Mouse (Mus musculus): ENCODE measurements around the gene Nckap5. TPM values are rescaled to one million over a fixed set of nuclear protein-coding genes. Genes with fewer than 3 reads are reported as not detected.

The Nckap5 gene
- polyA plus RNA-seq, 1 experiment from 2014 or later: 17.7 TPM

DNA sequence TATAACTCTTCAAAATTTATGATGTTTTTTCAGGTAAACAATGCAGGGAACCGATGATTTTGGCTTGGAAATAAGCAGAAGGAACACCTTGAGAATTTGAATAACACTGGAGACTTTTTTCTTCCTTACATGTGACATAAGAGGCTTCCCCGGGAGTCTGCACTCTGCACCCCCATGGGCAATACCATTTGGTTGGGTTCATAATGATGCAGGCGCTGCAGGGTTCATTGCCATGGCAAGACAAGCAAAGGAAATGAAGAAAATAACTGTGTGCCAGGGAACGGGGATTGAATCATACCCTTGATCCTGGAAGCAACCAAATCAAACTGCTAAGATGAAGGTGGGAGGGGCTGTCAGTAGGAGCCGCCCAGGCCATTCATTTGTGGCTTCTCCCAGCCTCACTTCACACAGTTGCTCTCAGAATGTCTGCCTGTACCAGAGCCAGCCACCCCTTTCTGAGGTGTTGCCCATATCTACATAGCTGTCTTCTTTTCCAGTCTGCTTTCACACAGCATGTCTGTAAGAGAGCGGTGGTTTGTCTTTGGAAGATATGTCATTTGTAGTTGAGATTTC is 392.5 kb downstream of the Nckap5 start:
- no peak overlapping the region for H3K27ac ChIP-seq
- H3K4me3 ChIP-seq (replicated peaks): no peak overlapping the region
- no peak overlapping the region for H3K9ac ChIP-seq (replicated peaks)
- no peaks in the 10 kb centered on the region for H3K27me3 ChIP-seq
- ATAC-seq: no peak
- H3K4me2 ChIP-seq (replicated peaks): no peak overlapping the region
- 75% methylated on average over 6 of the region's 6 CpGs for WGBS
- no peaks in the 10 kb centered on the region for H3K9me3 ChIP-seq
- H3K4me1 ChIP-seq (replicated peaks): peaks cover 5% of the 10 kb centered on the region; the same call in 1 of the 2 replicates
- H3K36me3 ChIP-seq: no peaks in the 10 kb centered on the region

- Histone ChIP-seq H3K4me3 (replicated peaks) (no peak overlapping the region), H3K4me2 (replicated peaks) (no peak overlapping the region), H3K4me1 (replicated peaks) (peaks cover 5% of the 10 kb centered on the region; the same call in 1 of the 2 replicates), H3K36me3 (no peaks in the 10 kb centered on the region), H3K27me3 (no peaks in the 10 kb centered on the region), H3K9ac (replicated peaks) (no peak overlapping the region), H3K9me3 (no peaks in the 10 kb centered on the region), H3K27ac (no peak overlapping the region)
- 54% methylated on average over 9 of the region's 9 CpGs for WGBS
- peak; percentile 50; the same call in 1 of the 2 replicates for ATAC-seq
Measured at GRCm38 (mm10) chr1:126436937-126437667, 393.5 kb downstream of the Nckap5 start.

- Histone ChIP-seq H3K27ac (no peak overlapping the region), H3K9me3 (no peaks in the 10 kb centered on the region), H3K36me3 (no peaks in the 10 kb centered on the region), H3K27me3 (no peaks in the 10 kb centered on the region), H3K9ac (replicated peaks) (no peak overlapping the region), H3K4me1 (replicated peaks) (no peaks in the 10 kb centered on the region; the same call in 1 of the 2 replicates), H3K4me3 (replicated peaks) (no peak overlapping the region), H3K4me2 (replicated peaks) (no peak overlapping the region)
- no peak for ATAC-seq
- 87% methylated on average over 4 of the region's 4 CpGs for WGBS
Measured at GRCm38 (mm10) chr1:126432285-126432684, 398.3 kb downstream of the Nckap5 start.

DNA sequence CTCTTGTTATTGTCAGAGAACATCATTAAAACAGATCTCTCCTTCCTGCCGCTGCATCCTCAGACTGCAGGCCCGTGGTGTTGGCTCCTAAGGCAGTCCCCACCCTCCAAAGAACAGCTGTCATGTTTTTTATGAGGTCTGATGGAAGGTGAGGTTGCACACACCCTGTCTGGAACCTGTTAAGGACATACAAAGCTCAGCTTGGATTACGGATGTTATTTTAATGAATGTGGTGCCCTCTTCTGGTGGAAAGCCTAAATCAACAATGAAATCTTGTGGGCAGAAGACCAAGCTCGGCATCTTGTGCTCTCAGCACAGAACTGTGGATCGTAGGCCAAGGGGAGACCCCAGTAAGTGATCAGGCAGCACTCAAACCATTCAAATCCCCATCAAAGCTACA is 399.0 kb downstream of the Nckap5 start:
- 33% methylated on average over 5 of the region's 5 CpGs for WGBS
- no peaks in the 10 kb centered on the region for H3K9me3 ChIP-seq
- no peaks in the 10 kb centered on the region; the same call in 1 of the 2 replicates for H3K4me1 ChIP-seq (replicated peaks)
- peak; percentile 90 for ATAC-seq
- no peak overlapping the region for H3K9ac ChIP-seq (replicated peaks)
- H3K4me3 ChIP-seq (replicated peaks): no peak overlapping the region
- H3K4me2 ChIP-seq (replicated peaks): no peak overlapping the region
- H3K27me3 ChIP-seq: no peaks in the 10 kb centered on the region
- H3K36me3 ChIP-seq: no peaks in the 10 kb centered on the region
- H3K27ac ChIP-seq: no peak overlapping the region

DNA sequence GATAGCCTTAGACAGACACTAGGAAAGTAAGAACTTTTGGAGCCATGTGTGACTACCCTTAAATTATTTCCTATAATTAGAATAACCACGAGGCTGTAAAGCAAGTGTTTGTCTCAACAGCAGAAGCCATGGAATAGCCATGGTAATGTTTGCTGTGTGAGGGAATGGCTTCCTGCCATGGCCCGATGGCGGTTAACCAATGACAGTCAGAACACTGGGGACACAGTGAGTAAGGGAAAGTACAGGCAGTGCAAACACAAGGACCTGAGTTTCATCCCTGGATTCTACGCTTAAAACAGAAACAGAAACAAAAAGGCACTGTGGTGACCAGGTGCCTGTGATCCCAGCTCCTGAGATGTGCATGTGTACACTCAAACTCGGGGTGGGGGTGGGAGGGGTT is 419.2 kb downstream of the Nckap5 start:
- no peaks in the 10 kb centered on the region for H3K27me3 ChIP-seq
- H3K9me3 ChIP-seq: no peaks in the 10 kb centered on the region
- no peaks in the 10 kb centered on the region for H3K36me3 ChIP-seq
- H3K4me1 ChIP-seq (replicated peaks): no peaks in the 10 kb centered on the region
- no peak overlapping the region for H3K27ac ChIP-seq
- H3K4me3 ChIP-seq (replicated peaks): no peak overlapping the region
- 91% methylated on average over 5 of the region's 5 CpGs for WGBS
- ATAC-seq: no peak
- no peak overlapping the region for H3K9ac ChIP-seq (replicated peaks)
- H3K4me2 ChIP-seq (replicated peaks): no peak overlapping the region

- H3K27ac ChIP-seq: no peak overlapping the region
- no peaks in the 10 kb centered on the region for H3K36me3 ChIP-seq
- 23% methylated on average over 4 of the region's 4 CpGs for WGBS
- H3K27me3 ChIP-seq: no peaks in the 10 kb centered on the region
- H3K4me2 ChIP-seq (replicated peaks): no peak overlapping the region
- no peak for ATAC-seq
- no peak overlapping the region for H3K9ac ChIP-seq (replicated peaks)
- H3K9me3 ChIP-seq: no peaks in the 10 kb centered on the region
- no peak overlapping the region for H3K4me3 ChIP-seq (replicated peaks)
- H3K4me1 ChIP-seq (replicated peaks): no peaks in the 10 kb centered on the region
Measured at GRCm38 (mm10) chr1:126407886-126408285, 422.7 kb downstream of the Nckap5 start.

DNA sequence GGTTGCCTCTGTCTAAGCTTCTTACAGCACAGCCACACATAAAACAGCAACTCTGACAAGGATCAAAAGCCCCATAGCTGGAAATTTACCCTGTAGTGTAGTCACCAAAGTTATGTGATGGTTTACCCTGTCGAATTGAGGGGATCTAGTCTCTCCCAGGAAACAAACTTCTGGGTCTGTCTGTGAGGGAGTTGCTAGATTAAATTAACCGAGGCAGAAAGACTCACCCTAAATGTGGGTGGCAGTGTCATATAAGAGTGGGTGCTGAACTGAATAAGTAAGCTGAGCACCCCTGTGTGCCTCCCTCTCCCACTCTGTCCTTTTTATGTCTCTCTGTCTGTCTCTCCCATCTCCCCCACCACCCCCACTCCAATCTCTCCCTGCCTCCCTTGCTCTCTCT is 425.1 kb downstream of the Nckap5 start:
- H3K4me2 ChIP-seq (replicated peaks): no peak overlapping the region
- no peaks in the 10 kb centered on the region for H3K36me3 ChIP-seq
- H3K9me3 ChIP-seq: no peaks in the 10 kb centered on the region
- no peak for ATAC-seq
- no peaks in the 10 kb centered on the region for H3K4me1 ChIP-seq (replicated peaks)
- 91% methylated on average over 2 of the region's 2 CpGs for WGBS
- no peak overlapping the region for H3K9ac ChIP-seq (replicated peaks)
- no peak overlapping the region for H3K4me3 ChIP-seq (replicated peaks)
- H3K27me3 ChIP-seq: no peaks in the 10 kb centered on the region
- H3K27ac ChIP-seq: no peak overlapping the region

- no peaks in the 10 kb centered on the region for H3K9me3 ChIP-seq
- no peak overlapping the region for H3K4me2 ChIP-seq (replicated peaks)
- H3K27ac ChIP-seq: no peak overlapping the region
- no peaks in the 10 kb centered on the region for H3K27me3 ChIP-seq
- H3K9ac ChIP-seq (replicated peaks): no peak overlapping the region
- H3K4me3 ChIP-seq (replicated peaks): no peak overlapping the region
- no peaks in the 10 kb centered on the region for H3K36me3 ChIP-seq
- no peaks in the 10 kb centered on the region for H3K4me1 ChIP-seq (replicated peaks)
- ATAC-seq: no peak
Measured at GRCm38 (mm10) chr1:126403970-126404369, 426.6 kb downstream of the Nckap5 start.

DNA sequence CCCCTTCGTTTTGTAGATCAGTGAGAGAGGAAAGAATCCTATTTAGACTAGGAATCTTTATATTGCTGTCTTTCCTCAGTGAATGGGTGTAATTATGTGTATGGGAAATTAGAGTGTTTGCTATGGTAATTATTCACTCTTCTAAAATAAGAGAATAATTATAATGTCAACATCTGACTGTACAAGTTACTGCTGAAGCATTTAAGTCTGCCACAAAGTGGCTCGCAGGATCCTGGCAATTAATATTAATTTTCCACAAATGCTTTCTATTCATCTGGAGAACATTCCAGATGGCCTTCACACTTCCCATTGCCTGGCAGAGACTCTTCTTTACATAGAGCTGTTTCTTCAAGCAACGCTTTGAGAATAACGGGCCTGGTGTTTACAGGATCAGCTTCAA is 439.4 kb downstream of the Nckap5 start:
- H3K9me3 ChIP-seq: no peaks in the 10 kb centered on the region
- no peak for ATAC-seq
- no peak overlapping the region for H3K27ac ChIP-seq
- no peaks in the 10 kb centered on the region for H3K4me1 ChIP-seq (replicated peaks)
- H3K4me3 ChIP-seq (replicated peaks): no peak overlapping the region
- H3K27me3 ChIP-seq: no peaks in the 10 kb centered on the region
- 77% methylated on average over 4 of the region's 4 CpGs for WGBS
- H3K4me2 ChIP-seq (replicated peaks): no peak overlapping the region
- H3K36me3 ChIP-seq: no peaks in the 10 kb centered on the region
- H3K9ac ChIP-seq (replicated peaks): no peak overlapping the region

DNA sequence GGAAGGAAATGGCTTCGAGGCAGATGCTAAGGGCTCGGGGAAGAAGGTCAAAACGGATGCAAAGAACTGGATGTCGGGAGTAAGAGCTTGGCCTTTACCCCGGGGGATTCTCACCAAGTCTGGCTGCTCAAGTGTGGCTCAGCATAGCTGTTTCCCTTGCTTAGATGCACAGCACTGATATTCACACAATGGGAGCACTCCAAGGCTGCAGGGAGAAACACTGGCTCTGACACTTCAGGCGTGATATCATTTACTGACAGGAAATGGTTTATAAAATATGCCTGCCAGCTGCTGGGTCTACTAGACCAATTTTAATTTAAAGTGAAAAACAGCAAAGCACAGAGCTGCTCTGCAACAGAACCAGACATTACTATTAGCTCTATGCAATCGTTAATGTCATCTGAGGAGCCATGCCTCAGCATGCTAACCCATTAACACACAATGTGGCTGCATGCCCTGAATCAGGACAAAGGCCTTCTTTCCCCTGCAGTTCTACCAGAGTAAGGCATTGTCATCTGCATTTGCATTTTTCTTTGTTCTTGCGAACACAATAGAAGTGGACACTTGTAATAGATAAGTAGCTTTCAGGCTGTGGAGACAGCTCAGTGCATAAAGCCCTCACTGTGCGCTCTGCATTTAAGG is 453.1 kb downstream of the Nckap5 start:
- 74% methylated on average over 9 of the region's 9 CpGs for WGBS
- no peak overlapping the region for H3K27ac ChIP-seq

GRCm38 (mm10) chr1:126366736-126367135 is 463.9 kb downstream of the Nckap5 start:
- ATAC-seq: no peak
- whole genome bisulfite sequencing: 74% methylated on average over 2 of the region's 2 CpGs
- H3K27ac ChIP-seq: no peak overlapping the region
- H3K4me3 ChIP-seq (replicated peaks): no peak overlapping the region
- no peaks in the 10 kb centered on the region for H3K36me3 ChIP-seq
- H3K9me3 ChIP-seq: no peaks in the 10 kb centered on the region
- H3K4me1 ChIP-seq (replicated peaks): no peaks in the 10 kb centered on the region
- H3K27me3 ChIP-seq: no peaks in the 10 kb centered on the region
- no peak overlapping the region for H3K4me2 ChIP-seq (replicated peaks)
- H3K9ac ChIP-seq (replicated peaks): no peak overlapping the region

More for the DNA sequence above, 453.1 kb downstream of the Nckap5 start:
- Histone ChIP-seq H3K9ac (replicated peaks) (no peak overlapping the region), H3K9me3 (no peaks in the 10 kb centered on the region), H3K4me1 (replicated peaks) (no peaks in the 10 kb centered on the region), H3K4me2 (replicated peaks) (no peak overlapping the region), H3K36me3 (no peaks in the 10 kb centered on the region), H3K27me3 (no peaks in the 10 kb centered on the region), H3K4me3 (replicated peaks) (no peak overlapping the region)
- no peak for ATAC-seq

GRCm38 (mm10) chr1:126364556-126364955 is 466.0 kb downstream of the Nckap5 start:
- 89% methylated on average over 6 of the region's 6 CpGs for WGBS
- H3K27me3 ChIP-seq: no peaks in the 10 kb centered on the region
- H3K4me3 ChIP-seq (replicated peaks): no peak overlapping the region
- no peaks in the 10 kb centered on the region for H3K36me3 ChIP-seq
- no peak overlapping the region for H3K27ac ChIP-seq
- H3K9ac ChIP-seq (replicated peaks): no peak overlapping the region
- H3K4me2 ChIP-seq (replicated peaks): no peak overlapping the region
- H3K4me1 ChIP-seq (replicated peaks): 0 out of 2 replicates have a peak, but pooled peaks cover 3% of the 10 kb centered on the region
- ATAC-seq: no peak
- no peaks in the 10 kb centered on the region for H3K9me3 ChIP-seq
